Mouse (Mus musculus) megakaryocyte, embryonic 14.5 days (primary cell): ENCODE measurements at regions not wholly inside any gene's neighbourhood (a gene's known extent, or its start where the extent isn't known, plus 50 kb on each side); places are given as distances from the start of the nearest gene placed in this dataset.

Experiments used
- FLI1 ChIP-seq: IDR thresholded peaks from 2 replicates; pipeline ENCODE4 v1.6.1; 2012; ENCODE audit warnings: low read length, inconsistent platforms, mixed read lengths
- GATA1 ChIP-seq: IDR thresholded peaks from 3 replicates; pipeline ENCODE4 v1.6.1; 2012; ENCODE audit warnings: mixed read lengths, low read length, inconsistent platforms, borderline replicate concordance

DNA sequence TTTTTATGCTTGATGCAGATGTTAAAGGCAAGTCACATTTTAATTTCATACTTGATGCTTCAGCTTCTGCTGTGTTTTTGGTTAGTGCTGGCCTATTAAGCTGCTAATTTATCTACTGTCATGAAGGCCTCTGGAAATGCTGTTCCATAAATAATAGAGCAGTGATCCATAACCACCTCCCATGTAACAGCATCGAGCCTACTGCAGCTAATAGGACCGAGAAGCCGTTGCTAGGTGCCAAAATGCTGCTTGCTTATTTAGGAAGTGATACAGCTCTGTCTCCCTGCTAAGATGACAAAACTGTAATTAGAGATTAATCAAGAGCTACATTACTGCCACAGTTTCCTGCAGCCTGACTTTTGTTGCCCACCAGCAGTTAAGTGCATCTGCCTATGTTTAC, 406.9 kb upstream of the Itga1 start:
- no peak for TF ChIP-seq GATA1
- TF ChIP-seq FLI1, result no peak
